Mouse (Mus musculus) neural tube, embryonic 11.5 days (tissue): ENCODE results near the gene Cldn2. TPM values are rescaled to one million over a fixed set of nuclear protein-coding genes. Genes with fewer than 3 reads are reported as not detected.

Source experiments
- ATAC-seq: fragments of 200-750 bp; cut with Nextera tagmentation; 2 replicates; pipeline ENCODE4 v1.8.0; 2017; ENCODE audit warnings: moderate number of reproducible peaks, mild to moderate bottlenecking, moderate TSS enrichment, moderate library complexity; ENCODE audit not compliant: insufficient read depth, low FRiP score, low TSS enrichment
- DNase-seq: peaks from one replicate; pipeline ENCODE4 v3.0.0-alpha.2; 2015; ENCODE audit warnings: low spot score
- H3K27ac ChIP-seq: fragments of 300-500 bp; sonication (generic); 2 replicates; pipeline ENCODE4 v1.5.1; 2014; ENCODE audit warnings: low read depth, mild to moderate bottlenecking, low read length
- H3K27me3 ChIP-seq: fragments of 300-500 bp; sonication (generic); 2 replicates; pipeline ENCODE4 v1.6.1; 2014; ENCODE audit warnings: mild to moderate bottlenecking, low read length, mixed read lengths; ENCODE audit not compliant: control insufficient read depth, insufficient read depth
- H3K36me3 ChIP-seq: fragments of 300-500 bp; sonication (generic); 2 replicates; pipeline ENCODE4 v1.6.1; 2014; ENCODE audit warnings: mild to moderate bottlenecking, low read length, moderate library complexity, mixed read lengths; ENCODE audit not compliant: control insufficient read depth, insufficient read depth
- H3K4me1 ChIP-seq: fragments of 300-500 bp; sonication (generic); 2 replicates; pipeline ENCODE4 v1.6.1; 2014; ENCODE audit warnings: low read length, mixed read lengths; ENCODE audit not compliant: control insufficient read depth, insufficient read depth
- H3K4me2 ChIP-seq: fragments of 300-500 bp; sonication (generic); 2 replicates; pipeline ENCODE4 v1.6.1; 2014; ENCODE audit warnings: low read depth, mild to moderate bottlenecking, moderate library complexity
- H3K4me3 ChIP-seq: fragments of 300-500 bp; sonication (generic); 2 replicates; pipeline ENCODE4 v1.5.1; 2014; ENCODE audit warnings: low read depth, low read length
- H3K9ac ChIP-seq: fragments of 300-500 bp; sonication (generic); 2 replicates; pipeline ENCODE4 v1.6.1; 2014; ENCODE audit warnings: mild to moderate bottlenecking, low read length
- H3K9me3 ChIP-seq: fragments of 300-500 bp; sonication (generic); 2 replicates; pipeline ENCODE4 v1.6.1; 2016; ENCODE audit warnings: low read length; ENCODE audit not compliant: control insufficient read depth
- WGBS: fragments of 180-500 bp; shearing (Covaris S2); extraction: QIAGEN DNeasy Blood & Tissue Kit; methylation state at CpG from one replicate; pipeline ENCODE4 v1.1.7; 2014; 5-methylcytosine and 5-hydroxymethylcytosine counted together
- polyA plus RNA-seq: library from polyadenylated mRNA; unstranded; fragments of >200 nt; fragmentation: Nextera tagmentation; extraction: Ambion mirVana; gene quantifications from 2 replicates; pipeline ENCODE4 v1.2.1, GENCODE M21; 2014

Cldn2 gene
- polyA plus RNA-seq, 1 experiment from 2014 or later, result 0.32 TPM

- Histone ChIP-seq H3K9ac (no peak overlapping the region), H3K36me3 (no peaks in the 10 kb centered on the region), H3K27me3 (peaks cover 7% of the 10 kb centered on the region), H3K27ac (no peak overlapping the region), H3K9me3 (no peaks in the 10 kb centered on the region), H3K4me1 (no peaks in the 10 kb centered on the region), H3K4me3 (no peak overlapping the region), H3K4me2 (no peak overlapping the region)
- DNase-seq (no peak), ATAC-seq (no peak)
- WGBS, result 67% methylated on average over 1 of the region's 1 CpGs
These were observed 21.7 kb upstream of the Cldn2 start for GRCm38 (mm10) chrX:139778886-139779285.

- no peaks in the 10 kb centered on the region for H3K4me1 ChIP-seq
- no peak overlapping the region for H3K4me2 ChIP-seq
- ATAC-seq, result no peak
- DNase-seq, result no peak
- H3K27ac ChIP-seq, result no peak overlapping the region
- H3K27me3 ChIP-seq, result peaks cover 7% of the 10 kb centered on the region
- H3K9ac ChIP-seq, result no peak overlapping the region
- WGBS, result 85% methylated on average over 5 of the region's 5 CpGs
- H3K9me3 ChIP-seq, result no peaks in the 10 kb centered on the region
- no peaks in the 10 kb centered on the region for H3K36me3 ChIP-seq
- H3K4me3 ChIP-seq, result no peak overlapping the region
These were observed 21.2 kb upstream of the Cldn2 start for GRCm38 (mm10) chrX:139779401-139779800.

DNA sequence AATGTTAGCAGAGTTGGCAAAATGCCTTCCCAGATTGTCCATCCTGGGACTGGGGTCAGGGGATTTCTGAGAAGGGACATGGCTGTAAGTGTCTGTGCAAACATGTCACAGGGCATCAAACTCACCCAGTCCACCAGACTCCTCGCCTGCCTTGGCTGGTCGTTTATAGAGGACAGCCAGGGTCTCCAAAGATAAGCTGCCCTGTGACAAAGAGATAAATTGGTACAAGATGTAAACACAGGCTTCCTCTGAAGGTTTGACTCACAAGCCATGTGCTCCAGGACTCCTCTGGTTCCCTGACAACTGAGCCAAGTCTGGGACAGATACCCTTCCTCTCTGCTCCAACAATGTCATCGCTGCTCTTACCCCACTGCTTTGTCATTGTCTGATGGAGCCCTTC lies 19.6 kb upstream of the Cldn2 start:
- H3K9ac ChIP-seq, result no peak overlapping the region
- no peak overlapping the region for H3K27ac ChIP-seq
- no peaks in the 10 kb centered on the region for H3K4me1 ChIP-seq
- WGBS, result 48% methylated on average over 3 of the region's 3 CpGs
- H3K36me3 ChIP-seq, result no peaks in the 10 kb centered on the region
- no peak overlapping the region for H3K4me3 ChIP-seq
- H3K4me2 ChIP-seq, result no peak overlapping the region
- ATAC-seq (no peak), DNase-seq (no peak)
- no peaks in the 10 kb centered on the region for H3K9me3 ChIP-seq
- H3K27me3 ChIP-seq, result peaks cover 5% of the 10 kb centered on the region

GRCm38 (mm10) chrX:139781563-139781962 lies 19.1 kb upstream of the Cldn2 start:
- peaks cover 5% of the 10 kb centered on the region for H3K27me3 ChIP-seq
- no peak overlapping the region for H3K9ac ChIP-seq
- 76% methylated on average over 4 of the region's 4 CpGs for WGBS
- no peak overlapping the region for H3K27ac ChIP-seq
- no peak for DNase-seq
- no peaks in the 10 kb centered on the region for H3K36me3 ChIP-seq
- H3K9me3 ChIP-seq, result no peaks in the 10 kb centered on the region
- no peaks in the 10 kb centered on the region for H3K4me1 ChIP-seq
- H3K4me3 ChIP-seq, result no peak overlapping the region
- no peak for ATAC-seq
- H3K4me2 ChIP-seq, result no peak overlapping the region

DNA sequence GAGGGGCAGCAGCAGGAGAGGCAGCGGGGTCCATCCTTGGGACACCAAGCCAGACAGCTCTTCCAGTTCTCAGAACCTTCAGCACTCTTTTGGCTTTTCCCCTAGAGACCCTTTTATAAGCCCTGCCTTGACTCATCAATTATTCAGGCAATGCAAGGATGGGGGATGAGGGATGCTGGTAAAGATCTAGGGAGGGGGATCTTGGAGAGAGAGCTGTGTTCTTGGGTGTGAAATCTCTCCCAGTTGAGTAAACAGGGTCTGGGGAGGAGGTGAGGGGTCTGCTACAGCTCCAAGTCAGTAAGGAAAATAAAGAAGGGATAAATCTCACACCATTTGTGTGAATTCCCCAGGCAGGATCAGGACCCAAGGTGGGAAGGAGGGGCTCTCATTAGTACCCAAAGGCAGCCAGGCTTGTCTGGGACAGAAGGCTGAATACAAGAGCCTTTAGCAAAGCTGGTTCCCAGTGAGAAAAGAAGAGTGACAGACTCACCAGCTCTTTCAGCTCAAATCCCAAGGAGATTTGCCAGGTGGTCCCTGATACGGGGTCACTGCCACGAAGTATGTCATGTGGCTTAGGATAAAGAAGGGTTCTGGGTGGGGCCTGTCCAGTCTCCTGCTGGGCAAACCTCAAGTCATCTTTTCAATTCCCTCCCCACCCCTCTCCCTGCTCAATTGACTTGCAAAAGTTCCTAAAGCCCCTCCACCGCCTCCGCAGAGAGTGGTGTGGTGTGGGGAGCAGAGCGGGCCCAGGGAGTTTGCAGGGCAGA lies 18.2 kb upstream of the Cldn2 start, which contains the start of gene Ripply1:
Gene Ripply1 (minus strand): TSS at position 76 of the 767 bp plus-strand sequence.
- DNase-seq, result no peak
- peaks cover 5% of the 10 kb centered on the region for H3K27me3 ChIP-seq
- no peak within 1 kb of the TSS for H3K4me2 ChIP-seq
- H3K9ac ChIP-seq, result no peak within 1 kb of the TSS
- H3K4me1 ChIP-seq, result no peaks in the 10 kb centered on the region
- 29% methylated on average over 6 of the region's 6 CpGs for WGBS
- H3K36me3 ChIP-seq, result no peaks in the 10 kb centered on the region
- H3K27ac ChIP-seq, result no peak within 1 kb of the TSS
- H3K9me3 ChIP-seq, result no peaks in the 10 kb centered on the region
- no peak for ATAC-seq
- H3K4me3 ChIP-seq, result no peak within 1 kb of the TSS

DNA sequence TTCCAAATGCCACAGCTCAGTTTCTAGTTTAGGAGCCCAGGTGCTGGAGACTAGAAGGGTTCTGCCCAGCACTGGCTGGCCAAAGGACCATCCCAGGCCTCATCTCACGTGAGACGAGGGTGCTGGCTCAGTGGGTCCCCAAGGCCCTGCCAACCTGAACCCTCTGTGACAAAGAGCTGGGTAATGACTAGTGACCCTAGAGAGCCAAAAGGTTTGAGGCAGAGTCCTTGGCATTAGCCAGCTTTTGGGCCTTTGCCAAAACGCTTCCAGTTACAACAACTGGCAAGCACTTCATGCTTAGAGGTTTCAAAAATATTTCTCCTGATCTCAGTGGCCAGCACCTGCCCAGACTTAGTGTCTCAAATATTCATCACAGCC lies 17.6 kb upstream of the Cldn2 start:
- Histone ChIP-seq H3K27me3 (peaks cover 5% of the 10 kb centered on the region), H3K27ac (no peak overlapping the region), H3K4me1 (no peaks in the 10 kb centered on the region), H3K9me3 (no peaks in the 10 kb centered on the region), H3K9ac (no peak overlapping the region), H3K4me3 (no peak overlapping the region), H3K36me3 (no peaks in the 10 kb centered on the region), H3K4me2 (no peak overlapping the region)
- ATAC-seq (no peak), DNase-seq (no peak)
- WGBS, result 50% methylated on average over 3 of the region's 3 CpGs

DNA sequence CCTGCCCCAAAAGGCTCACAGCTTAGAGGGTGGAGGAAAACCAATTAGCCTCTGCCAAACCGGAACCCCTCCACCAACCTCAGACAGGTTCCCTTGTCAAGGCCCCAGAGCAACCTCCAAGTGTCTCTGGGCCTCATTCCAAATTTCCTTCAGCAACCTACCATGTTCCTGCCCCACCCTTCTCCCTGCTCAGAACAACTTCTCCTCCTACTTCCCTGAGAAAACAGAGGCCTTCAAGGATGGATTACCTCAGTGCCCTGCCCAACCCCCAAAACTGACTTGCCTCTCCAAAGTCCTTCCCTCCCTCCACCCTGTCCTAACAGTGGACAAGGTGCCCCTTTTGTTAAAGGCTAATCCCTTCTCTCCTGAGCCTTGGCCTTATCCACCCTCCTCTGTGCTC lies 14.9 kb upstream of the Cldn2 start:
- Histone ChIP-seq H3K4me1 (no peaks in the 10 kb centered on the region), H3K27me3 (0 out of 2 replicates have a peak, but pooled peaks cover 3% of the 10 kb centered on the region), H3K9ac (no peak overlapping the region), H3K4me3 (no peak overlapping the region), H3K36me3 (no peaks in the 10 kb centered on the region), H3K27ac (no peak overlapping the region), H3K9me3 (no peaks in the 10 kb centered on the region), H3K4me2 (no peak overlapping the region)
- ATAC-seq (no peak), DNase-seq (no peak)
- WGBS, result 48% methylated on average over 1 of the region's 1 CpGs

DNA sequence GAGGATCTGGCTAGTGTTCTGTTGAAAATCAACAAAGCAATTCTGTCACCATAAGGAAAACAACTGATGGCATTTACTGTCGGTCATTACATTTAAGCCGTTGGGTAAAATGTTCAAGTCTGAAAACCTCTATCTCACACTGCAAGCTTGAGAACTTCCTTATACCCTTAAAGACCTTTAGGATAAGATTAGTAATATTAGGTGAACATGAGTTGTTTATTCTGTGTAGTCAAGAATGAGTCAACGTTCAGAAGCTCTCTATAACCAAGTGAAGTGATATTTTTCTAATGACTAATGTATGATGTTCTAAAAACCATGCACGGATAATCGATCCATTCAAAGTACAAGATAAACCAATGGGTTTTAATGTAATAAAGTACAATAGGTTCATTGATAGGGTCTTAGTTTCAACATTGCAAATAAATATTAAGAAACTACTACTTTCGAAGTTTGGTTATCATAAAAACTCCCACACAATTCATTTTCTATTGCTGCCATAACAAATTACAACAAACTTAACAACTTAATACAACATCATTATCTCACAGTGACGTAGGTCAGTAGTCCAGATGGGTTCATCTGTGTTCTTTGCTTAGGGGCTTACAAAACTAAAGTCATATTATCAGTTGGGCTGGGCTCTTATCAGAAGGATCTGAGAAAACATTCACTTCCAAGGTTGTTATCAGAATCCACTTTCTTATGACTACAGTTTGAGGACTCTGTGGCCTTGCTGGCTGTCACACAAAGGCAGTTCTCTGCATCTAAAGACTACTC lies 6.4 kb upstream of the Cldn2 start:
- WGBS, result 88% methylated on average over 7 of the region's 7 CpGs
- Histone ChIP-seq H3K27ac (no peak overlapping the region), H3K36me3 (no peaks in the 10 kb centered on the region), H3K4me3 (no peak overlapping the region), H3K4me1 (no peaks in the 10 kb centered on the region), H3K9ac (no peak overlapping the region), H3K27me3 (no peaks in the 10 kb centered on the region), H3K4me2 (no peak overlapping the region), H3K9me3 (no peaks in the 10 kb centered on the region)
- ATAC-seq (no peak), DNase-seq (no peak)

GRCm38 (mm10) chrX:139796037-139796436 lies 4.6 kb upstream of the Cldn2 start:
- H3K9ac ChIP-seq, result no peak overlapping the region
- 93% methylated on average over 6 of the region's 6 CpGs for WGBS
- no peaks in the 10 kb centered on the region for H3K9me3 ChIP-seq
- H3K4me2 ChIP-seq, result no peak overlapping the region
- H3K27me3 ChIP-seq, result no peaks in the 10 kb centered on the region
- ATAC-seq, result no peak
- no peaks in the 10 kb centered on the region for H3K36me3 ChIP-seq
- no peak for DNase-seq
- no peak overlapping the region for H3K4me3 ChIP-seq
- H3K4me1 ChIP-seq, result no peaks in the 10 kb centered on the region
- no peak overlapping the region for H3K27ac ChIP-seq
